Mouse (Mus musculus) hindbrain, embryonic 13.5 days (tissue): Measurements from ENCODE around the gene Slc8a1. TPM values are rescaled to one million over a fixed set of nuclear protein-coding genes. Genes with fewer than 3 reads are reported as not detected.

Source experiments
- ATAC-seq: fragments of 200-750 bp; cut with Nextera tagmentation; 2 replicates; pipeline ENCODE4 v1.8.0; 2017; ENCODE audit warnings: moderate TSS enrichment; ENCODE audit not compliant: low FRiP score
- H3K27ac ChIP-seq: fragments of 300-500 bp; sonication (generic); 2 replicates; pipeline ENCODE4 v1.5.1; 2015; ENCODE audit warnings: inconsistent platforms, mild to moderate bottlenecking, moderate library complexity
- H3K27me3 ChIP-seq: fragments of 300-500 bp; sonication (generic); 2 replicates; pipeline ENCODE4 v1.6.1; 2015; ENCODE audit warnings: mild to moderate bottlenecking, inconsistent platforms
- H3K36me3 ChIP-seq: fragments of 300-500 bp; sonication (generic); 2 replicates; pipeline ENCODE4 v1.6.1; 2015; ENCODE audit warnings: mild to moderate bottlenecking, inconsistent platforms
- H3K4me1 ChIP-seq: fragments of 300-500 bp; sonication (generic); replicated peaks from 2 replicates; pipeline ENCODE4 v1.6.1; 2015; ENCODE audit warnings: inconsistent platforms
- H3K4me2 ChIP-seq: fragments of 300-500 bp; sonication (generic); 2 replicates; pipeline ENCODE4 v1.6.1; 2015; ENCODE audit warnings: inconsistent platforms, mild to moderate bottlenecking, moderate library complexity
- H3K4me3 ChIP-seq: fragments of 300-500 bp; sonication (generic); 2 replicates; pipeline ENCODE4 v1.5.1; 2015; ENCODE audit warnings: mild to moderate bottlenecking, inconsistent platforms
- H3K9ac ChIP-seq: fragments of 300-500 bp; sonication (generic); 2 replicates; pipeline ENCODE4 v1.6.1; 2015; ENCODE audit warnings: mild to moderate bottlenecking, inconsistent platforms
- H3K9me3 ChIP-seq: fragments of 300-500 bp; sonication (generic); 2 replicates; pipeline ENCODE4 v1.6.1; 2016; ENCODE audit warnings: inconsistent platforms
- WGBS: fragments of 180-500 bp; shearing (Covaris S2); methylation state at CpG from one replicate; pipeline ENCODE4 v1.1.7; 2015; 5-methylcytosine and 5-hydroxymethylcytosine counted together
- polyA plus RNA-seq: library from polyadenylated mRNA; unstranded; fragments of >200 nt; fragmentation: Nextera tagmentation; extraction: Ambion mirVana; gene quantifications from 2 replicates; pipeline ENCODE4 v1.2.1, GENCODE M21; 2015

The Slc8a1 gene
- polyA plus RNA-seq, 1 experiment from 2014 or later, result 15.0 TPM

DNA sequence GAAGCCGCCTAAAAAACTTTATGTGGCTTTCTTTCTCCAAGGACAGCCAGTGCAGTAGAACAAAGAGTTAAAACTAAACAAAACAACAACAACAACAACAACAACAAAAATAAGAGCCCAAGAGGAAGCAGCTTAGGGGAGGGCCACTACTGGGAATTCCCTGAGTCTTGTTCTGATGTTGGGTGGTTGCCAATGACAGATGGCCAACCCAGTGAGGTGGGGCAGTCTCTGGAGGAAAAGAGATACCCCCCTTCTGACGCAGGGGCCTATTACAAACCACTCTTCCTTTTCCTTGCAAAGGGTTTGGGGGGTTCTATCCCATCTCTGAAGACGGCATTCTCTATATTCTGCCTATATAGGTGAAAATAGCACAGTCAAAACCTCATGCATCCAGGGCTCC, 347.4 kb downstream of the Slc8a1 start:
- Histone ChIP-seq H3K36me3 (peaks cover 13% of the 10 kb centered on the region), H3K27ac (no peak overlapping the region), H3K9me3 (no peaks in the 10 kb centered on the region), H3K4me3 (no peak overlapping the region), H3K4me2 (no peak overlapping the region), H3K27me3 (no peaks in the 10 kb centered on the region), H3K4me1 (0 out of 2 replicates have a peak, but pooled peaks cover 14% of the 10 kb centered on the region), H3K9ac (no peak overlapping the region)
- ATAC-seq, result no peak
- WGBS, result 79% methylated on average over 3 of the region's 3 CpGs

DNA sequence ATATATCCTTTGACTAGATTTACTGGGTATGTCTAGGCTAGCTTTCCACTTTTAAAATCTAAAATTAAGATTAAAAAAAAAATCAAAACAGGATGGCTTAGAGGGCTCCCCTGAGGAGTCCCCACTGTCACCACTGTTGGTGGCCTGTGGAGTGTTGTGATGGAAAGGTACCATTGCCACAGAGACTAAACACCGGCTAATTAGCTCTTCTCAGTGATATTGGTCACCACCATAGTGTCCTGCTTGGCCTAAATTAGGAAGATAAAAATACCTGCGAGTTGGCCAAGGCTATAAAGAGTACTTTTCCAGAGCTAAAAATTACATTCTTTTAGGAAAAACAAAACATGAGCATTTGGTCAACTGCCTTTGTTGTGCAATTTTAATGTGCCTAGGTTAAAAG, 352.1 kb downstream of the Slc8a1 start:
- H3K36me3 ChIP-seq, result peaks cover 13% of the 10 kb centered on the region
- no peak overlapping the region for H3K4me3 ChIP-seq
- no peaks in the 10 kb centered on the region for H3K9me3 ChIP-seq
- no peak overlapping the region for H3K9ac ChIP-seq
- WGBS, result 87% methylated on average over 2 of the region's 2 CpGs
- 0 out of 2 replicates have a peak, but pooled peaks cover 7% of the 10 kb centered on the region for H3K4me1 ChIP-seq
- ATAC-seq, result no peak
- no peaks in the 10 kb centered on the region for H3K27me3 ChIP-seq
- H3K27ac ChIP-seq, result no peak overlapping the region
- no peak overlapping the region for H3K4me2 ChIP-seq

DNA sequence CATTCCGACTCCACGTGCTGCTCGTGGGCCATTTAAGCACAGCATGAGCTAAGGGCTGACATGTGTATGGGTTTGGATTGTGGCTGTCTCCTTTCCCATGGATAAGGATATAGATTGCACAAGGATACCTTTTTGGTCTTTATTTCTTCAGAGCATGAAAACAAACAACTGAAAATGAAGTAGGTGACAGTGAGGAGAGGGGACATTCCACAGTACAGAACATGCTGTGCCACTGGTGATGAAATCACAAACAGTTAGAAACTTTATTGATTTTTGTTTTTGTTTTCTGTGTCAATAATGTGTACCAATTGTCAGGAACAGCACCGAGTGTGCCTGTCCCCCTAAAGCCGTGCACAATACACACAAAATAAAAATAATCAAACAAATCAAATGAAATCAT, 352.7 kb downstream of the Slc8a1 start:
- H3K9ac ChIP-seq, result no peak overlapping the region
- H3K4me1 ChIP-seq, result 0 out of 2 replicates have a peak, but pooled peaks cover 1% of the 10 kb centered on the region
- peaks cover 13% of the 10 kb centered on the region for H3K36me3 ChIP-seq
- no peak overlapping the region for H3K27ac ChIP-seq
- no peaks in the 10 kb centered on the region for H3K9me3 ChIP-seq
- 86% methylated on average over 5 of the region's 5 CpGs for WGBS
- ATAC-seq, result no peak
- H3K4me2 ChIP-seq, result no peak overlapping the region
- no peaks in the 10 kb centered on the region for H3K27me3 ChIP-seq
- no peak overlapping the region for H3K4me3 ChIP-seq

DNA sequence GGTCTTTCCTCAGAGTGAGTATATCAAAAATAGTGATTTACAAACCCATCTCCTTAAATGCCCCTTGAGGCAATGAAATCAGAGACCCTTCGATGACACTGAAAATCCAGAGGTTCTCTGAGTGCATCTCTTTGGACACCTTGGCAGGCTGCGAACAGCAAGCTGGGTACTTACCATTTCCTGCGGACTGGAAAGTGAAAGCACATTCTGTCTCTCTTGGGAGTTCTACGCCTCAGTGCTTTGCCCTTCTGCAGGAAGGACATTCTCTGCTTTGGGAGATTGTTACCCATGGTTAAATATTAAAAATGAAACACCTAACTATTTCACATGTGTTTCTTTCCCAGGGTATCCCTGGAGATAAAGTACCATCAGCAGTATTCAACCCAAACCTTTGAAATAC, 354.7 kb downstream of the Slc8a1 start:
- Histone ChIP-seq H3K4me3 (no peak overlapping the region), H3K9me3 (no peaks in the 10 kb centered on the region), H3K4me2 (no peak overlapping the region), H3K4me1 (no peaks in the 10 kb centered on the region), H3K9ac (no peak overlapping the region), H3K36me3 (peaks cover 10% of the 10 kb centered on the region; the same call in 1 of the 2 replicates), H3K27me3 (no peaks in the 10 kb centered on the region), H3K27ac (no peak overlapping the region)
- 87% methylated on average over 4 of the region's 4 CpGs for WGBS
- ATAC-seq, result no peak

DNA sequence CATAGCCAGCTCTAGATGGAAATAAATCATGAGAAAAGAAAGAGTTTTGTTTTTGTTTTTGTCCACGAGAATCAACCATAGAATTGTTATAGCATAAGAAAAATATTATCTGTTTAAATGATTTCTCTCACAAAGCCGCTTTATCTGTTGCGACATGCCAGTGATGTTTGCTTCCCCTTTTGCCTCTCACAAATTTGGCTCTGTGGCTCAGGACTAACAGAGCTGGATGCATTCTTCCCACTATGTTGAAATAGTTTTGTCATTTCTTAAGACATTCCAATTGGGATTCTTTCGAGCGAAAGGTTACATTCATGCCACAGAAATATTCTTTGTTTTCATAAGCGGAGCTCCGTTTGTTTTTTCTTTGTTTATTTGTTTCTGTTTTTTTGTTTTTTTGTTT, 359.7 kb downstream of the Slc8a1 start:
- H3K27ac ChIP-seq, result no peak overlapping the region
- ATAC-seq, result no peak
- 83% methylated on average over 7 of the region's 7 CpGs for WGBS

DNA sequence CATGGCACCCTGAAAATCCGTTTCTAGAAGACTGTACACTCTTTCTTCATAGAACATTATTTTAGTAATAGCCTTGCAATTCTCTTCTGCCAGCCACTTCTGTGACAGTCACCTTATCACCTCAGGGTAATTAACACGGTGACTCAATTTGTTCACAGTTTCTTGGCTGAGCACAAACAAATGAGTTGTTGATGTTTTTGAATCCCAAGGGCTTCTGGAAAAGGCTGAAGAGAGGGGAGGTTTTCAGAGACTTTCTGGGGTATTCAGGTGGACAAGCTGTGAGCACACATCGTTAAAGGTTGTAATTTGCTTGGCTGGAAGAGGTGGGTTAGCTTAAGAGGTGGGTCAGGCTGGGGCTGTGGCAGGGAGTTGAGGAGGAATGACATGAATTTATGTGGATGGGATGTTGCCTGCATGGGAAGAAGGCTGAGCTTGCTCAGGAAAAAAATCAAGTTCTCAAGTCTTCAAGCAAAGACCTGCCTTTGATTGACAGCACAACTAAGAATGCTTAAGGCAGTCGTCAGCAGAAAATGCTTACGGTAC, 360.3 kb downstream of the Slc8a1 start:
- no peak overlapping the region for H3K4me3 ChIP-seq
- H3K27ac ChIP-seq, result no peak overlapping the region
- no peaks in the 10 kb centered on the region for H3K36me3 ChIP-seq
- H3K4me2 ChIP-seq, result no peak overlapping the region
- no peak for ATAC-seq
- no peak overlapping the region for H3K9ac ChIP-seq
- peaks cover 4% of the 10 kb centered on the region for H3K4me1 ChIP-seq
- H3K27me3 ChIP-seq, result no peaks in the 10 kb centered on the region
- H3K9me3 ChIP-seq, result no peaks in the 10 kb centered on the region
- WGBS, result 46% methylated on average over 5 of the region's 5 CpGs

More for the DNA sequence above, 359.7 kb downstream of the Slc8a1 start:
- H3K36me3 ChIP-seq, result no peaks in the 10 kb centered on the region
- no peak overlapping the region for H3K4me3 ChIP-seq
- H3K4me2 ChIP-seq, result no peak overlapping the region
- no peaks in the 10 kb centered on the region for H3K9me3 ChIP-seq
- peaks cover 4% of the 10 kb centered on the region for H3K4me1 ChIP-seq
- no peak overlapping the region for H3K9ac ChIP-seq
- H3K27me3 ChIP-seq, result no peaks in the 10 kb centered on the region

DNA sequence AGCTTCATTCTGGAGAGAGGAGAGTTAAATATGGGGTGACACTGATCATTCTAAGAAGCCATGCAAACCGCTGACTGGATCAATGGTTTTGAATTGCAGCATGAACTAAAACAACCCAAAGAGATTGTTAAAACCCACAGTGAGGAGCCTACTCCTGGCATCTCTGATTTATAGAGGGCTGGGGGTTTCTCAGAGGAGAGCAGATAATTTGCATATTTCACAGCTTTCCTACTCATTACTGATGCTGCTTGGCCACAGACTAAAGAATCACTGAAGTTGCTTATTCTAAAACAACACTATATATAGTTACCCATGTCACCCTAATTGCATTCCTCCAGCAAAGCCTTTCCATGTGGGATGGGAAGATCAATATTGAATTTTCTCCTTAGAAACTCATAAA, 361.0 kb downstream of the Slc8a1 start:
- H3K9ac ChIP-seq, result no peak overlapping the region
- H3K4me1 ChIP-seq, result peaks cover 4% of the 10 kb centered on the region
- ATAC-seq, result no peak
- H3K4me3 ChIP-seq, result no peak overlapping the region
- no peaks in the 10 kb centered on the region for H3K36me3 ChIP-seq
- H3K9me3 ChIP-seq, result no peaks in the 10 kb centered on the region
- WGBS, result 28% methylated on average over 1 of the region's 1 CpGs
- no peaks in the 10 kb centered on the region for H3K27me3 ChIP-seq
- no peak overlapping the region for H3K27ac ChIP-seq
- no peak overlapping the region for H3K4me2 ChIP-seq

DNA sequence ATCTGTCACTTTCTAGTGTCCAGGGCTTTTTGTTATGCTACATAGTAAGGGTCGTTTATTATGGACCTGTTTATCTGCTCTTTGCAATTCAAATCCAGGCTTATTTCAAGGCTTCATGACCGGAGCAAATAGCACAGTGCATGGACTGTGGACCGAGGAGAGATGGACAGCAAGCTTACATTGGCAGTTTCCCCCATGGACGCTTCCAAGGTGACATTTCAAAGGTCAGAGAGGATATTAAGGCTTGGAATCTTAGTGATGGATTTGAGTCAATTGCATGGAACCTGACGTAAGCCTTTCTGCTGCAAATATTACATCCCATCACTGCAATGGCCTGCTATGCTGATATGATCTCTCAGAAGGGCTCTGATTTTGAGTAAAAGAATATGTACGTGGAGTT, 362.3 kb downstream of the Slc8a1 start:
- no peaks in the 10 kb centered on the region for H3K36me3 ChIP-seq
- no peak overlapping the region for H3K4me3 ChIP-seq
- H3K27ac ChIP-seq, result no peak overlapping the region
- H3K4me1 ChIP-seq, result peaks cover 4% of the 10 kb centered on the region
- WGBS, result 82% methylated on average over 6 of the region's 6 CpGs
- H3K9ac ChIP-seq, result no peak overlapping the region
- H3K9me3 ChIP-seq, result no peaks in the 10 kb centered on the region
- H3K27me3 ChIP-seq, result no peaks in the 10 kb centered on the region
- ATAC-seq, result no peak
- H3K4me2 ChIP-seq, result no peak overlapping the region

DNA sequence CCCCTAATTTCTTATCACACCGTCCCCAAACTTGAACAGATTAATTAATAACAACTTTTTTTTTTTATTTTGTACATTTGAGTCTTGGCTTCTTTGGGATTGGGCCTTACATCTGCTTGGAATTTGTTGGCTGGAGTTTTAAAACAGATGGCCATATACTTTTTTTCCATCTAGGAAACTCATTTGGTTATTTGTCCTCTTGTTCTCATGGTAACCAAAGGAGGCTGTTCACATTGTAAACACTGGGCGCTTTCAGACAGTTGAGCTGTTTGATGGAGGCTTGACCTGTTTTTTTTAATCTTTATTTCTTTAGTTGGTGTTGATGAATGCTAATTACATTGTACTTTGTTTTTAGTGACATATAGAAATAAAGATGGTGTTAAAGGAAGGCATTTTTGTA, 369.1 kb downstream of the Slc8a1 start:
- Histone ChIP-seq H3K4me2 (no peak overlapping the region), H3K9ac (no peak overlapping the region), H3K27me3 (no peaks in the 10 kb centered on the region), H3K36me3 (no peaks in the 10 kb centered on the region), H3K4me3 (no peak overlapping the region), H3K9me3 (no peaks in the 10 kb centered on the region), H3K27ac (no peak overlapping the region), H3K4me1 (no peaks in the 10 kb centered on the region)
- no peak for ATAC-seq
- 78% methylated on average over 2 of the region's 2 CpGs for WGBS

DNA sequence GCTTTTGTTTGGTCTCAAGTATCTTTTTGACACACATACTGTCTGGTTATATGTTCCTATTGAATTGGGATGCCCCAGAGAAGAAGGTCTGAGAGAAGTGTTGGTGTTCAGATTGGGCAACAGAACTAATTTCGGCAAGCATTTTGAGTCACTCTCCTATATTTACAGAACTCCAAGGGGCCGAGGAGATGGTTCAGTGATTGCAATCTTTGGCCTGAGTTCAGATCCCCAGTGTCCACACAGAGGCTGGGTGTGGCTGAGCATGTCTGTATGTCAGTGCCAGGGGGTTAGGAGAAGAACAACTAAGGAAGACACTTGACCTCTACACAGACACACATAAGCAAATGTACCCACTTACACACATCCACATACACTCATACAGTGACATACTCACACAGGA, 369.7 kb downstream of the Slc8a1 start:
- Histone ChIP-seq H3K36me3 (no peaks in the 10 kb centered on the region), H3K4me1 (no peaks in the 10 kb centered on the region), H3K27ac (no peak overlapping the region), H3K27me3 (no peaks in the 10 kb centered on the region), H3K9ac (no peak overlapping the region), H3K4me3 (no peak overlapping the region), H3K4me2 (no peak overlapping the region), H3K9me3 (no peaks in the 10 kb centered on the region)
- no peak for ATAC-seq
- 90% methylated on average over 2 of the region's 2 CpGs for WGBS

DNA sequence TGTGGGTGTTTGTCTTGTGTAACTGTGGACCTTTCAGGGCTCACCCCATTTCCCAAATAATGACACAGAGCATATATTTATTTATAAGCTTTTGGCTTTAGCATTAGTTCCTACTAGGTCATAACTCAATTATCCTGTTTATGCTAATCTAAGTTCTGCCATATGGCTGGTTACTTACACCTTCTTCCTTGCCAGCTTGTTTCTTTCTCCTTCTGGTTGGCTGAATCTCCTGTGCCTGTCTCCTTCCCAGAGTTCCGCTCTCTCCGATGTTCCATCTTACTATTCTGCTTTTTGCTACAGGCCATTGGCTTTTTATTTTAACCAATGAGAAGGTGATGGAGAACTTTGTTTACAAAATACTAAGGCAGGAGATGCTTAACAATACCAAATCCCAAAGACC, 374.8 kb downstream of the Slc8a1 start:
- Histone ChIP-seq H3K4me1 (no peaks in the 10 kb centered on the region), H3K27me3 (no peaks in the 10 kb centered on the region), H3K4me3 (no peak overlapping the region), H3K4me2 (no peak overlapping the region), H3K36me3 (no peaks in the 10 kb centered on the region), H3K9me3 (no peaks in the 10 kb centered on the region), H3K9ac (no peak overlapping the region), H3K27ac (no peak overlapping the region)
- ATAC-seq, result no peak
- 97% methylated on average over 2 of the region's 2 CpGs for WGBS

DNA sequence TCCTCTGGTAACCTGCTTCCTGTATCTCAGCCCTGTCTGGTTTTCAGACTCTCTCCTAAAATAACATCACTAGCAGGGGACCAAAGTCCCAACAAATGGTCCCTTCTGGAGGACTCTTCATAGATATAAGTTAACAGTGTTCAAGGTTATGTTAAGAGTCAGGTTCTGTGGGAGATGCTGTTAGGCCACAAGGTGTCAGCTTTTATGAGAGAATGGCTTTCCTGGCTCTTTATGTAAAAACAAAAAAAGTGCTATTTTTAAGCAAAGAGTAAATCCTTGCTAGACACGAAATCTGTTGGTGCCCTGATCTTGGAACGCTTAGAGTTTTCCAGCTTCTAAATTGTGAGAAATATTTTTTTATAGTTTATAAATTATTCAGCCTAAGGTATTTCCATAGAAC, 377.6 kb downstream of the Slc8a1 start:
- Histone ChIP-seq H3K27ac (no peak overlapping the region), H3K9ac (no peak overlapping the region)
- 91% methylated on average over 2 of the region's 2 CpGs for WGBS

DNA sequence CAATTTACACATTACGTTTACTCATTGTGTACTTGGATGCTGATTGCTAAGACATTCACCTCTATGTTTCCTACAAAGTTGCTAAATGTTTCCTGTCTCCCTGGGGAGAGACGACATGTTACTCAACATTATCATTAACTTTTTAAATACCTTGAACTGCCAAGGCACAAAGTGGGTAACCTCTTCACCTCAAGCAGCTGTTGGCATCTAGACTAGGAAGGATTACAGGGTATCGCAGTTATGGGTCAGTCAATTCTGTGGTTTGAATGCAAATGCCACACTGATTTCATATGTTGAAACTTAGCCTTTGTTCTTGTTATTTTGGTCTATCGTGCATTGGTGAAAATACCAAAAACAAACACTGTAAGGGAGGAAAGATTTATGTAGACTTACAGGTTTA, 378.1 kb downstream of the Slc8a1 start:
- no peak overlapping the region for H3K4me3 ChIP-seq
- ATAC-seq, result no peak

More for the DNA sequence above, 377.6 kb downstream of the Slc8a1 start:
- 0 out of 2 replicates have a peak, but pooled peaks cover 5% of the 10 kb centered on the region for H3K9me3 ChIP-seq
- no peaks in the 10 kb centered on the region for H3K27me3 ChIP-seq
- no peak for ATAC-seq
- H3K4me1 ChIP-seq, result no peaks in the 10 kb centered on the region
- no peak overlapping the region for H3K4me3 ChIP-seq
- no peaks in the 10 kb centered on the region for H3K36me3 ChIP-seq
- H3K4me2 ChIP-seq, result no peak overlapping the region

More for the DNA sequence above, 378.1 kb downstream of the Slc8a1 start:
- 85% methylated on average over 4 of the region's 4 CpGs for WGBS
- Histone ChIP-seq H3K36me3 (no peaks in the 10 kb centered on the region), H3K27me3 (no peaks in the 10 kb centered on the region), H3K9me3 (peaks cover 8% of the 10 kb centered on the region), H3K9ac (no peak overlapping the region), H3K4me1 (no peaks in the 10 kb centered on the region), H3K27ac (no peak overlapping the region), H3K4me2 (no peak overlapping the region)
